7 mouse cellular contexts compared by ENCODE assay signal in genomic region chr9:107770374-107771290, GRCm38 (mm10). TPM values are rescaled to one million over a fixed set of nuclear protein-coding genes. Genes with fewer than 3 reads are reported as not detected.
DNase-seq lines count a peak whose midpoint lies in the region; ATAC-seq lines count a peak whose summit lies in the region.

Gene Rbm5 (minus strand): TSS chr9:107770996.

- H3K27me3 ChIP-seq in embryonic facial prominence, embryonic 11.5 days (ENCODE audit: control insufficient read depth, insufficient read depth, low read length), result no peaks in the 10 kb centered on the region
- H3K27me3 ChIP-seq in limb, embryonic 10.5 days (ENCODE audit: low read depth, poor library complexity, severe bottlenecking), result no peaks in the 10 kb centered on the region
- no peaks in the 10 kb centered on the region for H3K27me3 ChIP-seq in midbrain, embryonic 13.5 days

- no peaks in the 10 kb centered on the region for H3K4me1 ChIP-seq in embryonic facial prominence, embryonic 11.5 days (ENCODE audit: control insufficient read depth, insufficient read depth, low read length)
- peaks cover 15% of the 10 kb centered on the region for H3K4me1 ChIP-seq in limb, embryonic 10.5 days
- H3K4me1 ChIP-seq in midbrain, embryonic 13.5 days (replicated peaks), result peaks cover 25% of the 10 kb centered on the region

- peak within 1 kb of the TSS; percentile 60 for H3K4me2 ChIP-seq in embryonic facial prominence, embryonic 11.5 days (ENCODE audit: low read depth, low read length)
- H3K4me2 ChIP-seq in midbrain, embryonic 13.5 days (replicated peaks), result peak within 1 kb of the TSS; percentile 81

- peak within 1 kb of the TSS; percentile 98 for H3K9ac ChIP-seq in embryonic facial prominence, embryonic 11.5 days (replicated peaks; ENCODE audit: low read length)
- peak within 1 kb of the TSS; percentile 100 for H3K9ac ChIP-seq in midbrain, embryonic 13.5 days (replicated peaks)

- ATAC-seq in embryonic facial prominence, embryonic 11.5 days (replicated peaks; ENCODE audit: insufficient number of reproducible peaks, low FRiP score, low TSS enrichment, low read depth), result peak; percentile 100
- peak; percentile 99 for ATAC-seq in granulocyte monocyte progenitor cell, adult 5-6 weeks (replicated peaks; ENCODE audit: poor library complexity, severe bottlenecking)
- peak; percentile 100 for ATAC-seq in midbrain, embryonic 13.5 days

- H3K4me3 ChIP-seq in embryonic facial prominence, embryonic 11.5 days (ENCODE audit: low read depth, low read length), result peak within 1 kb of the TSS; percentile 99
- peak within 1 kb of the TSS; percentile 94 for H3K4me3 ChIP-seq in limb, embryonic 10.5 days
- peak within 1 kb of the TSS; percentile 100 for H3K4me3 ChIP-seq in midbrain, embryonic 13.5 days (replicated peaks)

- no peaks in the 10 kb centered on the region for H3K9me3 ChIP-seq in embryonic facial prominence, embryonic 11.5 days (replicated peaks; ENCODE audit: control insufficient read depth, low read length)
- no peaks in the 10 kb centered on the region for H3K9me3 ChIP-seq in limb, embryonic 10.5 days (replicated peaks)
- H3K9me3 ChIP-seq in midbrain, embryonic 13.5 days, result no peaks in the 10 kb centered on the region; the same call in 1 of the 2 replicates

- H3K36me3 ChIP-seq in embryonic facial prominence, embryonic 11.5 days (replicated peaks; ENCODE audit: control insufficient read depth, insufficient read depth, low read depth, low read length), result peaks cover 16% of the 10 kb centered on the region
- H3K36me3 ChIP-seq in limb, embryonic 10.5 days, result peaks cover 71% of the 10 kb centered on the region
- H3K36me3 ChIP-seq in midbrain, embryonic 13.5 days, result peaks cover 63% of the 10 kb centered on the region

- under 1% methylated on average over 60 of the region's 60 CpGs for whole genome bisulfite sequencing in embryonic facial prominence, embryonic 11.5 days
- under 1% methylated on average over 60 of the region's 60 CpGs for WGBS in limb, embryonic 10.5 days
- WGBS in midbrain, embryonic 13.5 days, result under 1% methylated on average over 59 of the region's 60 CpGs

- DNase-seq in adrenal gland, postnatal 14 days, result peak; percentile 97
- DNase-seq in embryonic facial prominence, embryonic 11.5 days (ENCODE audit: low spot score), result peak; percentile 96
- DNase-seq in kidney, adult 11 months, result peak; percentile 92
- DNase-seq in limb, embryonic 10.5 days (ENCODE audit: low spot score), result peak; percentile 93
- DNase-seq in spleen, adult 12 weeks (ENCODE audit: low spot score), result peak; percentile 88

- peak within 1 kb of the TSS; percentile 72 for H3K27ac ChIP-seq in embryonic facial prominence, embryonic 11.5 days (replicated peaks; ENCODE audit: low read depth, low read length)
- H3K27ac ChIP-seq in limb, embryonic 10.5 days, result peak within 1 kb of the TSS; percentile 98
- H3K27ac ChIP-seq in midbrain, embryonic 13.5 days, result peak within 1 kb of the TSS; percentile 95

RNA-seq across cellular contexts. Expression of gene Rbm5, which starts in this region (rescaled TPM):
- total RNA-seq in adrenal gland, postnatal 14 days (2021), result 108 and 137 TPM in 2 replicates
- 184 and 198 TPM in 2 replicates for polyA plus RNA-seq in embryonic facial prominence, embryonic 11.5 days (2014; fragmentation: Nextera tagmentation; extraction: Ambion mirVana)
- 133 and 165 TPM in 2 replicates for total RNA-seq in granulocyte monocyte progenitor cell, adult 5-6 weeks (2014; fragmentation: Nextera tagmentation)
- total RNA-seq in granulocyte monocyte progenitor cell, adult 5-6 weeks (2017), result 157 and 164 TPM in 2 replicates
- 164 and 214 TPM in 2 replicates for polyA plus RNA-seq in limb, embryonic 10.5 days (2016; fragmentation: Nextera tagmentation; extraction: Ambion mirVana)
- polyA plus RNA-seq in midbrain, embryonic 13.5 days (2015; fragmentation: Nextera tagmentation; extraction: Ambion mirVana), result 282 and 315 TPM in 2 replicates

Comparison
In these comparisons a context has a peak if more than half of its experiments do, and no peak if none do; other contexts are left out.
1. Peak in every context shown above with its lines: DNase-seq, ATAC-seq, H3K4me3 ChIP-seq and H3K27ac ChIP-seq.